Mouse (Mus musculus): ENCODE measurements around the gene Ifitm6. TPM values are rescaled to one million over a fixed set of nuclear protein-coding genes. Genes with fewer than 3 reads are reported as not detected.

Ifitm6 gene
- polyA plus RNA-seq, 1 experiment from 2014 or later, result 0.63 TPM

GRCm38 (mm10) chr7:141052421-141052820 lies 34.7 kb upstream of the Ifitm6 start:
- no peaks in the 10 kb centered on the region for H3K27me3 ChIP-seq
- 0 out of 2 replicates have a peak, but pooled peaks cover 4% of the 10 kb centered on the region for H3K36me3 ChIP-seq
- no peak for ATAC-seq (ENCODE audit: low read depth)
- H3K9me3 ChIP-seq, result no peaks in the 10 kb centered on the region
- no peak overlapping the region for H3K4me3 ChIP-seq
- peaks cover 12% of the 10 kb centered on the region for H3K4me1 ChIP-seq (replicated peaks)
- H3K27ac ChIP-seq (replicated peaks), result no peak overlapping the region
- WGBS, result 91% methylated on average over 2 of the region's 2 CpGs
- no peak overlapping the region for H3K4me2 ChIP-seq
- H3K9ac ChIP-seq, result no peak overlapping the region

GRCm38 (mm10) chr7:141052016-141052415 lies 34.3 kb upstream of the Ifitm6 start:
- Histone ChIP-seq H3K4me2 (no peak overlapping the region), H3K4me1 (replicated peaks) (peaks cover 15% of the 10 kb centered on the region), H3K27ac (replicated peaks) (no peak overlapping the region), H3K9ac (no peak overlapping the region), H3K9me3 (no peaks in the 10 kb centered on the region), H3K36me3 (0 out of 2 replicates have a peak, but pooled peaks cover 4% of the 10 kb centered on the region), H3K4me3 (no peak overlapping the region), H3K27me3 (no peaks in the 10 kb centered on the region)
- no peak for ATAC-seq (ENCODE audit: low read depth)
- WGBS, result 93% methylated on average over 4 of the region's 4 CpGs

- Histone ChIP-seq H3K36me3 (0 out of 2 replicates have a peak, but pooled peaks cover 4% of the 10 kb centered on the region), H3K27ac (replicated peaks) (no peak overlapping the region), H3K9me3 (no peaks in the 10 kb centered on the region), H3K27me3 (no peaks in the 10 kb centered on the region), H3K4me3 (no peak overlapping the region), H3K9ac (no peak overlapping the region), H3K4me2 (no peak overlapping the region), H3K4me1 (replicated peaks) (peaks cover 15% of the 10 kb centered on the region)
- 67% methylated on average over 17 of the region's 17 CpGs for WGBS
- ATAC-seq (ENCODE audit: low read depth), result no peak
Observed at GRCm38 (mm10) chr7:141051060-141051685, 33.4 kb upstream of the Ifitm6 start.

- no peak overlapping the region for H3K27ac ChIP-seq (replicated peaks)
- ATAC-seq (ENCODE audit: low read depth), result 0 out of 2 replicates have a peak, but pooled peaks have one; percentile 10
- 77% methylated on average over 2 of the region's 2 CpGs for WGBS
Observed at GRCm38 (mm10) chr7:141049326-141049725, 31.6 kb upstream of the Ifitm6 start.

GRCm38 (mm10) chr7:141048226-141049218 lies 30.8 kb upstream of the Ifitm6 start:
- no peaks in the 10 kb centered on the region for H3K36me3 ChIP-seq
- H3K4me1 ChIP-seq (replicated peaks), result peaks cover 15% of the 10 kb centered on the region
- no peaks in the 10 kb centered on the region for H3K9me3 ChIP-seq
- H3K9ac ChIP-seq, result peak overlapping the region; percentile 70
- no peaks in the 10 kb centered on the region for H3K27me3 ChIP-seq
- peak overlapping the region; percentile 37 for H3K4me3 ChIP-seq
- 11% methylated on average over 21 of the region's 21 CpGs for WGBS
- ATAC-seq (ENCODE audit: low read depth), result peak; percentile 93
- H3K4me2 ChIP-seq, result peak overlapping the region; percentile 71
- peak overlapping the region; percentile 79 for H3K27ac ChIP-seq (replicated peaks)

More at GRCm38 (mm10) chr7:141049326-141049725, 31.6 kb upstream of the Ifitm6 start:
- H3K9ac ChIP-seq, result no peak overlapping the region
- no peaks in the 10 kb centered on the region for H3K36me3 ChIP-seq
- peaks cover 15% of the 10 kb centered on the region for H3K4me1 ChIP-seq (replicated peaks)
- H3K4me3 ChIP-seq, result no peak overlapping the region
- H3K4me2 ChIP-seq, result no peak overlapping the region
- H3K9me3 ChIP-seq, result no peaks in the 10 kb centered on the region
- H3K27me3 ChIP-seq, result no peaks in the 10 kb centered on the region

GRCm38 (mm10) chr7:141047581-141048225 lies 30.0 kb upstream of the Ifitm6 start:
- peak; percentile 91 for ATAC-seq (ENCODE audit: low read depth)
- peak overlapping the region; percentile 70 for H3K9ac ChIP-seq
- 3% methylated on average over 15 of the region's 19 CpGs for WGBS
- peak overlapping the region; percentile 71 for H3K4me2 ChIP-seq
- H3K9me3 ChIP-seq, result no peaks in the 10 kb centered on the region
- H3K27ac ChIP-seq (replicated peaks), result peak overlapping the region; percentile 79
- H3K36me3 ChIP-seq, result no peaks in the 10 kb centered on the region
- no peaks in the 10 kb centered on the region for H3K27me3 ChIP-seq
- peak overlapping the region; percentile 37 for H3K4me3 ChIP-seq
- H3K4me1 ChIP-seq (replicated peaks), result peaks cover 15% of the 10 kb centered on the region

GRCm38 (mm10) chr7:141046931-141047580 lies 29.3 kb upstream of the Ifitm6 start:
- Histone ChIP-seq H3K4me3 (no peak overlapping the region), H3K9me3 (no peaks in the 10 kb centered on the region), H3K27me3 (no peaks in the 10 kb centered on the region), H3K27ac (replicated peaks) (peak overlapping the region; percentile 61), H3K4me1 (replicated peaks) (peaks cover 15% of the 10 kb centered on the region), H3K9ac (no peak overlapping the region), H3K36me3 (no peaks in the 10 kb centered on the region), H3K4me2 (peak overlapping the region; percentile 71)
- no peak for ATAC-seq (ENCODE audit: low read depth)
- 57% methylated on average over 6 of the region's 6 CpGs for WGBS

GRCm38 (mm10) chr7:141042539-141042938 lies 24.8 kb upstream of the Ifitm6 start:
- no peak for ATAC-seq (ENCODE audit: low read depth)
- no peak overlapping the region for H3K4me2 ChIP-seq
- no peak overlapping the region for H3K4me3 ChIP-seq
- no peak overlapping the region for H3K27ac ChIP-seq (replicated peaks)
- no peaks in the 10 kb centered on the region for H3K9me3 ChIP-seq
- H3K4me1 ChIP-seq (replicated peaks), result peaks cover 14% of the 10 kb centered on the region
- WGBS, result 45% methylated on average over 4 of the region's 4 CpGs
- no peak overlapping the region for H3K9ac ChIP-seq
- no peaks in the 10 kb centered on the region for H3K27me3 ChIP-seq
- no peaks in the 10 kb centered on the region for H3K36me3 ChIP-seq

- Histone ChIP-seq H3K36me3 (no peaks in the 10 kb centered on the region), H3K4me3 (no peak overlapping the region), H3K4me2 (no peak overlapping the region), H3K9me3 (no peaks in the 10 kb centered on the region), H3K9ac (no peak overlapping the region), H3K27ac (replicated peaks) (peak overlapping the region; percentile 68), H3K27me3 (no peaks in the 10 kb centered on the region), H3K4me1 (replicated peaks) (peaks cover 10% of the 10 kb centered on the region)
- peak; percentile 67; the same call in 1 of the 2 replicates for ATAC-seq (ENCODE audit: low read depth)
- WGBS, result 23% methylated on average over 5 of the region's 5 CpGs
Observed at GRCm38 (mm10) chr7:141041661-141042060, 23.9 kb upstream of the Ifitm6 start.

GRCm38 (mm10) chr7:141040867-141041606 lies 23.3 kb upstream of the Ifitm6 start:
- H3K4me1 ChIP-seq (replicated peaks), result peaks cover 10% of the 10 kb centered on the region
- H3K9me3 ChIP-seq, result no peaks in the 10 kb centered on the region
- WGBS, result 34% methylated on average over 6 of the region's 9 CpGs
- no peak overlapping the region for H3K4me3 ChIP-seq
- H3K4me2 ChIP-seq, result no peak overlapping the region
- peak overlapping the region; percentile 18; the same call in 1 of the 2 replicates for H3K9ac ChIP-seq
- ATAC-seq (ENCODE audit: low read depth), result no peak
- H3K27ac ChIP-seq (replicated peaks), result peak overlapping the region; percentile 68
- H3K27me3 ChIP-seq, result no peaks in the 10 kb centered on the region
- H3K36me3 ChIP-seq, result no peaks in the 10 kb centered on the region
